In genomic region chr2:38039621-38040020, GRCm38 (mm10) we compare ENCODE assay signal across 16 mouse cellular contexts.
"Had no signal": no experiment of that assay in that cellular context is flagged by ENCODE, and none has a peak within 500 bp of the region (broad histone marks: within the 10 kb centered on the region; RNA-seq: fewer than 3 reads in every experiment).

No protein-coding gene starts in this region.

- H3K27ac ChIP-seq: neural tube, embryonic 13.5 days; neural tube, embryonic 15.5 days; stomach, embryonic 15.5 days; stomach, postnatal 0 days had no signal

- H3K9ac ChIP-seq: neural tube, embryonic 13.5 days; neural tube, embryonic 15.5 days; stomach, embryonic 15.5 days had no signal

- H3K36me3 ChIP-seq: neural tube, embryonic 13.5 days; neural tube, embryonic 15.5 days; stomach, embryonic 15.5 days had no signal

- DNase-seq: retina, postnatal 1 day; right cerebral cortex, adult 18-20 months; right cerebral cortex, postnatal 14 days; right cerebral cortex, postnatal 25 days; right cerebral cortex, postnatal 4 days; spleen, adult 18-20 months; thymus, adult 18-20 months; thymus, adult 2 months; thymus, postnatal 14 days; thymus, postnatal 25 days; thymus, postnatal 36 days; thymus, postnatal 4 days had no signal

- H3K9me3 ChIP-seq: neural tube, embryonic 13.5 days; neural tube, embryonic 15.5 days; stomach, embryonic 15.5 days had no signal

- H3K4me1 ChIP-seq: neural tube, embryonic 13.5 days; neural tube, embryonic 15.5 days; stomach, embryonic 15.5 days had no signal

- H3K4me3 ChIP-seq: neural tube, embryonic 13.5 days; neural tube, embryonic 15.5 days; stomach, embryonic 15.5 days had no signal

- H3K27me3 ChIP-seq: neural tube, embryonic 13.5 days; neural tube, embryonic 15.5 days; stomach, embryonic 15.5 days had no signal

- H3K4me2 ChIP-seq: neural tube, embryonic 13.5 days; neural tube, embryonic 15.5 days; stomach, embryonic 15.5 days had no signal
